Mouse (Mus musculus): ENCODE results near the gene Dusp1. TPM values are rescaled to one million over a fixed set of nuclear protein-coding genes. Genes with fewer than 3 reads are reported as not detected.

The Dusp1 gene
- polyA plus RNA-seq, 1 experiment from 2014 or later: 27.7 TPM

DNA sequence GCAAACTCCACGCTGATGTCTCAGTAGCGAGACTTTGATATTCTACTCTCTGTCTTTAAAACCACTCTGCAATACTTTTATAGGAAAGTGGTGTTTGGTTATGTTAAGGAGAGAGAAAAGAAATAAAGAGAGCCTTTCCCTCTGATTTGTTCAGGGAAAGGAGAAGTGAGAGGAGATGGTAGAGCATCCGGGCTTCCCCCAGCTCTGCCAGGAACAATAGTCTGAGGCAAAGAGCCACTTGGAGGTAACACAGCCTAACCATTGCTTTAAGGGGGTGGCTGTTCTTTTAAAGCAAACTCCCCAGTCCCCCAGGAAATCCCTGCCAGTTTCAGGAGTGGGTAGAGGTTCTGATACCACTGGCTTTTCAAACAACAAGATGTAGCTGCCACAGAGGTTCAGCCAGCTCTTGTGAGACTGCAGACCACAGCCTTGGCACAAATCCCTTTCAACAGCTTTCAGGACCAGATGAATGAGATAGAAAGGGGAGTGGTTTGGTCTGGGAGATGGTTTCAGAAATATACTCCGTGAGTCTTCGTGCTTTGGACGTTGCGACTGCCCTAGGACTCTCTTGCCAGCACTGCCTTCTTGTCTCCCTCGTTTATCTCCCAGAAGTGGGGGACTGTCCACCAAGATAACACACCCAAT is 17.5 kb downstream of the Dusp1 start:
- Histone ChIP-seq H3K27me3 (ENCODE audit: control insufficient read depth, insufficient read depth, low read length) (no peaks in the 10 kb centered on the region), H3K9ac (ENCODE audit: low read length) (no peak overlapping the region), H3K4me1 (replicated peaks; ENCODE audit: control insufficient read depth, insufficient read depth) (peaks cover 3% of the 10 kb centered on the region; the same call in 1 of the 2 replicates), H3K27ac (replicated peaks) (no peak overlapping the region; the same call in 1 of the 2 replicates), H3K9me3 (ENCODE audit: control insufficient read depth, low read length) (no peaks in the 10 kb centered on the region), H3K4me3 (ENCODE audit: low read depth, low read length) (no peak overlapping the region), H3K36me3 (ENCODE audit: control insufficient read depth, insufficient read depth, low read length) (no peaks in the 10 kb centered on the region), H3K4me2 (replicated peaks; ENCODE audit: low read depth) (no peak overlapping the region)
- TF ChIP-seq CTCF (IDR thresholded peaks at IDR 0.05; ENCODE audit: low read depth) (no peak), EP300 (optimal IDR thresholded peaks at IDR 0.05) (no peak)
- DNase-seq (ENCODE audit: low spot score): no peak
- no peak for ATAC-seq (ENCODE audit: low FRiP score, low TSS enrichment)
- WGBS: 48% methylated on average over 8 of the region's 8 CpGs

DNA sequence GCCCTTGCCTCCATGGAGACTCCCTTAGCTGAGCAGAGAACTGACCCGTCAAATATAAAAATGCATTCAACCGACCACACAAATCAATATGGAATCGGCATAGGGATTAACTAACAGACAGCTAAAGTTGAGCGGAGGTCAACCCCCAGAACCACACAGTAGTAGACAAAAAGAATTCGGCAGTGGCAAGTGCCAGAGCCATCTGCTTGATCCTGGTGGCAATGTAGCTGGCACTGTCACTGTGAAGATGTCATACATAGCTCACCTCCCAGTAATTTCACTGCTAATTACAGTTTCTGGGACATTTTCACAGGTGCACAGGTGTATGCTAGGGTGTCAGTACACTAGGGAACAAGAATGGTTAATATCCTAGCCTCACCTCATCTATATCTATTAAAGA is 21.8 kb downstream of the Dusp1 start:
- Histone ChIP-seq H3K27me3 (ENCODE audit: control insufficient read depth, insufficient read depth, low read length) (no peaks in the 10 kb centered on the region), H3K36me3 (ENCODE audit: control insufficient read depth, insufficient read depth, low read length) (no peaks in the 10 kb centered on the region), H3K4me2 (replicated peaks; ENCODE audit: low read depth) (no peak overlapping the region), H3K4me1 (replicated peaks; ENCODE audit: control insufficient read depth, insufficient read depth) (0 out of 2 replicates have a peak, but pooled peaks cover 3% of the 10 kb centered on the region), H3K9ac (ENCODE audit: low read length) (no peak overlapping the region), H3K4me3 (ENCODE audit: low read depth, low read length) (no peak overlapping the region), H3K27ac (replicated peaks) (no peak overlapping the region), H3K9me3 (ENCODE audit: control insufficient read depth, low read length) (no peaks in the 10 kb centered on the region)
- DNase-seq (ENCODE audit: low spot score): no peak
- no peak for TF ChIP-seq CTCF (IDR thresholded peaks at IDR 0.05; ENCODE audit: low read depth)
- no peak for TF ChIP-seq EP300 (optimal IDR thresholded peaks at IDR 0.05)
- no peak for ATAC-seq (ENCODE audit: low FRiP score, low TSS enrichment)
- 78% methylated on average over 5 of the region's 5 CpGs for WGBS

- 0 out of 2 replicates have a peak overlapping the region, but pooled peaks have one; percentile 5 for H3K4me2 ChIP-seq (replicated peaks; ENCODE audit: low read depth)
- no peaks in the 10 kb centered on the region for H3K36me3 ChIP-seq (ENCODE audit: control insufficient read depth, insufficient read depth, low read length)
- no peak overlapping the region for H3K4me3 ChIP-seq (ENCODE audit: low read depth, low read length)
- peak overlapping the region; percentile 18; the same call in 1 of the 2 replicates for H3K27ac ChIP-seq (replicated peaks)
- no peaks in the 10 kb centered on the region for H3K9me3 ChIP-seq (ENCODE audit: control insufficient read depth, low read length)
- TF ChIP-seq CTCF (IDR thresholded peaks at IDR 0.05; ENCODE audit: low read depth) (no peak), EP300 (optimal IDR thresholded peaks at IDR 0.05) (no peak)
- WGBS: 20% methylated on average over 6 of the region's 6 CpGs
- no peak overlapping the region for H3K9ac ChIP-seq (ENCODE audit: low read length)
- ATAC-seq (ENCODE audit: low FRiP score, low TSS enrichment): peak; percentile 83
- H3K27me3 ChIP-seq (ENCODE audit: control insufficient read depth, insufficient read depth, low read length): no peaks in the 10 kb centered on the region
- no peaks in the 10 kb centered on the region for H3K4me1 ChIP-seq (replicated peaks; ENCODE audit: control insufficient read depth, insufficient read depth)
- DNase-seq (ENCODE audit: low spot score): peak; percentile 91
Observed at GRCm38 (mm10) chr17:26537722-26538471, 24.0 kb downstream of the Dusp1 start.

DNA sequence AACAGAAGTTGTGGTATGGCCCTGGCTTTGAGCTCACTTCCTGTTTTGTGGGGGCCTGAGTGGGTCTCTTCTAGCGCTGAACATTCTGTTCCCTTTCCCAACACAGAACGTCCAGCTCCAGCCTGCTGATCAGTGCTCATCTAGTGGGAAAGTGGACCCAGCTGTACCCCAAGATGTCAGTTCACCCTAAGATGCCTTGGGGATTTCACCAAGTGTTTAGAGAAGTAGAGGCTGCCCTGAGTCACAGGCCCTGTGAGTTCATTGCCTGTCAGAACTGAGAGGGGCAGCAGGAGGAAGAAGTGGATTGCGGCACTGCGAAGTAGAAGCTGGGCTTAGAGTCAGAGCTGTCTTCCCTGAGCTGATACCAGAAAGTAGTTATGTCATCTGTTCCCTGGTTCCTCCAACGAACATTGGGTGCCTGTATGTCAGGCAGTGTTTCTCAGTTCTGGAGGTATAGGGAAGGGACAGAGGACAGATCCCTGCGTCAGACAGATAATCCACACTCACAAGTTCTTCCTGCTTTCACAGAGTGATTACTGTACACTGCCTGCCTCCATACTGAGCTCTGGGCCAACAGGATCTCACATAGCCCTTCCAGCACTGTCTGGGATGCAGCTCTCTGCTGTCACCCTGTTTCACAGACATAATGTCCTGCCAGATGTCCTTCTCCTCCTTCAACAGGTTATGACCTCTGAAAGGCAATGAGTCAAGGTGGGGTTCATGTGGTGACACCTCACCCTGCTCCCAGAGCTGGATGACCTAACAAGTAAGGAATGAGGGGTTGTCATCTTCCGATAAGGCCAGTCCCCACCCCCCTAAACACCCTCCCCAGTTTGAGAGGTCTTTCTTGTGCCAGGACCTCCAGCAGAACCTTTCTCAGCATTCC is 26.4 kb downstream of the Dusp1 start:
- WGBS: 62% methylated on average over 7 of the region's 7 CpGs
- Histone ChIP-seq H3K4me2 (replicated peaks; ENCODE audit: low read depth) (no peak overlapping the region), H3K27me3 (ENCODE audit: control insufficient read depth, insufficient read depth, low read length) (no peaks in the 10 kb centered on the region), H3K27ac (replicated peaks) (peak overlapping the region; percentile 70), H3K9ac (ENCODE audit: low read length) (no peak overlapping the region), H3K4me1 (replicated peaks; ENCODE audit: control insufficient read depth, insufficient read depth) (no peaks in the 10 kb centered on the region), H3K4me3 (ENCODE audit: low read depth, low read length) (no peak overlapping the region), H3K36me3 (ENCODE audit: control insufficient read depth, insufficient read depth, low read length) (no peaks in the 10 kb centered on the region), H3K9me3 (ENCODE audit: control insufficient read depth, low read length) (no peaks in the 10 kb centered on the region)
- no peak; the same call in 1 of the 2 replicates for ATAC-seq (ENCODE audit: low FRiP score, low TSS enrichment)
- TF ChIP-seq EP300 (optimal IDR thresholded peaks at IDR 0.05) (no peak), CTCF (IDR thresholded peaks at IDR 0.05; ENCODE audit: low read depth) (no peak)
- no peak for DNase-seq (ENCODE audit: low spot score)

- Histone ChIP-seq H3K4me2 (replicated peaks; ENCODE audit: low read depth) (no peak overlapping the region), H3K27me3 (ENCODE audit: control insufficient read depth, insufficient read depth, low read length) (no peaks in the 10 kb centered on the region), H3K9me3 (ENCODE audit: control insufficient read depth, low read length) (no peaks in the 10 kb centered on the region), H3K4me1 (replicated peaks; ENCODE audit: control insufficient read depth, insufficient read depth) (no peaks in the 10 kb centered on the region), H3K36me3 (ENCODE audit: control insufficient read depth, insufficient read depth, low read length) (no peaks in the 10 kb centered on the region), H3K9ac (ENCODE audit: low read length) (no peak overlapping the region), H3K27ac (replicated peaks) (peak overlapping the region; percentile 73), H3K4me3 (ENCODE audit: low read depth, low read length) (no peak overlapping the region)
- TF ChIP-seq CTCF (IDR thresholded peaks at IDR 0.05; ENCODE audit: low read depth) (no peak), EP300 (optimal IDR thresholded peaks at IDR 0.05) (no peak)
- ATAC-seq (ENCODE audit: low FRiP score, low TSS enrichment) (no peak), DNase-seq (ENCODE audit: low spot score) (no peak)
- WGBS: 86% methylated on average over 5 of the region's 5 CpGs
Observed at GRCm38 (mm10) chr17:26534695-26535094, 27.2 kb downstream of the Dusp1 start.

Data from stomach, postnatal 0 days (tissue).